Mouse (Mus musculus): Measurements from ENCODE around the gene Luzp2.
"Not testable (repeated sequence)": the region's sequence is repeated elsewhere in the genome, so short reads cannot be mapped to it uniquely, and the experiment has no call there.

The Luzp2 gene

GRCm38 (mm10) chr7:55009173-55009771 lies 174.0 kb downstream of the Luzp2 start:
- DNase-seq, result no peak

GRCm38 (mm10) chr7:55133850-55134249 lies 298.6 kb downstream of the Luzp2 start:
- not testable (repeated sequence) for DNase-seq

- DNase-seq, result no peak
Observed at GRCm38 (mm10) chr7:55188927-55189326, 353.6 kb downstream of the Luzp2 start.

- no peak for DNase-seq
Observed at GRCm38 (mm10) chr7:55189496-55189895, 354.2 kb downstream of the Luzp2 start.

GRCm38 (mm10) chr7:55190655-55191054 lies 355.4 kb downstream of the Luzp2 start:
- DNase-seq, result no peak

GRCm38 (mm10) chr7:55198806-55199205 lies 363.5 kb downstream of the Luzp2 start:
- no peak for DNase-seq

- no peak for DNase-seq
Observed at GRCm38 (mm10) chr7:55222997-55223396, 387.7 kb downstream of the Luzp2 start.

GRCm38 (mm10) chr7:55229407-55229806 lies 394.1 kb downstream of the Luzp2 start:
- DNase-seq, result no peak
